Mouse (Mus musculus) CH12.LX (cell line): ENCODE measurements around the gene Pde11a.

Experiments used
- CTCF ChIP-seq, 2 experiments: IDR thresholded peaks in 1 of 2; conservative IDR thresholded peaks in 1 of 2; 2 replicates each; pipeline ENCODE4 v1.5.1; 2011 to 2012; ENCODE audit warnings: low read depth in 2 of 2, low read length in 2 of 2, improper control_type of control experiment in 1 of 2, inconsistent platforms in 1 of 2, mild to moderate bottlenecking in 1 of 2, moderate library complexity in 1 of 2
- E2F4 ChIP-seq: IDR thresholded peaks from 2 replicates; pipeline ENCODE4 v1.6.1; 2011; ENCODE audit warnings: low read depth, low read length, improper control_type of control experiment; ENCODE audit not compliant: insufficient replicate concordance
- EP300 ChIP-seq: IDR thresholded peaks from 2 replicates; pipeline ENCODE4 v1.6.1; 2011; ENCODE audit warnings: low read length, improper control_type of control experiment
- GABPA ChIP-seq: IDR thresholded peaks from 2 replicates; pipeline ENCODE4 v1.6.1; 2012; ENCODE audit warnings: low read depth, low read length, improper control_type of control experiment, inconsistent platforms; ENCODE audit not compliant: insufficient replicate concordance
- MEF2A ChIP-seq: IDR thresholded peaks from 2 replicates; pipeline ENCODE4 v1.6.1; 2014; ENCODE audit warnings: low read depth, mild to moderate bottlenecking, inconsistent platforms, low read length, improper control_type of control experiment, borderline replicate concordance
- PAX5 ChIP-seq: IDR thresholded peaks from 2 replicates; pipeline ENCODE4 v1.6.1; 2012; ENCODE audit warnings: low read length, inconsistent platforms, mixed read lengths
- POLR2A ChIP-seq: IDR thresholded peaks from 2 replicates; pipeline ENCODE4 v1.6.1; 2011; ENCODE audit warnings: low read depth, mild to moderate bottlenecking, improper control_type of control experiment, low read length
- TCF12 ChIP-seq: IDR thresholded peaks from 2 replicates; pipeline ENCODE4 v1.6.1; 2014; ENCODE audit warnings: low read depth, mild to moderate bottlenecking, inconsistent platforms, low read length, improper control_type of control experiment
- UBTF ChIP-seq: IDR thresholded peaks from 2 replicates; pipeline ENCODE4 v1.6.1; 2012; ENCODE audit warnings: low read depth, mild to moderate bottlenecking, inconsistent platforms, low read length, improper control_type of control experiment, moderate library complexity
- USF1 ChIP-seq: IDR thresholded peaks from 2 replicates; pipeline ENCODE4 v1.6.1; 2014; ENCODE audit warnings: low read depth, mild to moderate bottlenecking, inconsistent platforms, low read length, improper control_type of control experiment
- USF2 ChIP-seq: conservative IDR thresholded peaks from 2 replicates; pipeline ENCODE4 v1.6.1; 2011; ENCODE audit warnings: low read depth, low read length, improper control_type of control experiment
- ZC3H11A ChIP-seq: IDR thresholded peaks from 2 replicates; pipeline ENCODE4 v1.6.1; 2012; ENCODE audit warnings: low read depth, mild to moderate bottlenecking, inconsistent platforms, low read length, improper control_type of control experiment
- ZNF384 ChIP-seq: IDR thresholded peaks from 2 replicates; pipeline ENCODE4 v1.6.1; 2012; ENCODE audit warnings: low read depth, low read length, improper control_type of control experiment, inconsistent platforms

DNA sequence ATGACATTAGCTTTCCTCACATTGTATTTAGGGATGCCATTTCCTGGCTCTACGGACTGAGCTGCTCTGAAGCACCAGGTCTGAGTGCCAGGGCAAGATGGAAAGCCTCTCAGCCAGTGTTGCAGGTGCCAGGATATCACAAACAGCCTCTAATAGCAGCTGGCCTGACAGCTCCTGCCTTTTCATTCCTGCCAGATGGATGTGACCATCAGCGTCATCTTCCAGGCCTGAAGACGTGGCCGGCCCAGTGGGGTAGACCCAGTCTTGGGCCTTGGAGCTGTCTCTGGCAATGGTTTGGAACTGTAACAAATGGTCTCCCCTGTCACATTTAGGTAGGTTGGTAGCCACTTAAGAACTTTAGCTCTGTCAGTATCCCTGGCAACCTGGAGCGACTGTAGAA lies 385.3 kb downstream of the Pde11a start:
- no peak for TF ChIP-seq MEF2A
- no peak for TF ChIP-seq USF2
- no peak for TF ChIP-seq ZC3H11A
- no peak for TF ChIP-seq ZNF384
- no peak for TF ChIP-seq UBTF
- no peak for TF ChIP-seq POLR2A
- TF ChIP-seq EP300: no peak
- no peak for TF ChIP-seq CTCF (conservative IDR thresholded peaks at IDR 0.05 in 1 of 2, IDR thresholded peaks at IDR 0.05 in 1 of 2; ENCODE audit: low read depth in 2 of 2, low read length in 2 of 2)
- TF ChIP-seq GABPA: no peak
- no peak for TF ChIP-seq TCF12
- TF ChIP-seq USF1: no peak
- TF ChIP-seq PAX5: no peak
- TF ChIP-seq E2F4: no peak
